Mouse (Mus musculus) kidney, postnatal 0 days (tissue): ENCODE data around the gene Csf2rb. TPM values are rescaled to one million over a fixed set of nuclear protein-coding genes. Genes with fewer than 3 reads are reported as not detected.

Experiments
- ATAC-seq: fragments of 200-750 bp; cut with Nextera tagmentation; replicated peaks from 2 replicates; pipeline ENCODE4 v1.8.0; 2017; ENCODE audit warnings: low read depth, moderate number of reproducible peaks, moderate TSS enrichment, moderate library complexity; ENCODE audit not compliant: low FRiP score
- DNase-seq: peaks from one replicate; pipeline ENCODE4 v3.0.0-alpha.2; 2016; ENCODE audit warnings: low spot score
- H3K27ac ChIP-seq: fragments of 300-500 bp; sonication (generic); 2 replicates; pipeline ENCODE4 v1.5.1; 2014; ENCODE audit warnings: mild to moderate bottlenecking
- H3K27me3 ChIP-seq: fragments of 300-500 bp; sonication (generic); 2 replicates; pipeline ENCODE4 v1.6.1; 2014; ENCODE audit warnings: low read length, mixed read lengths; ENCODE audit not compliant: insufficient read depth
- H3K36me3 ChIP-seq: fragments of 300-500 bp; sonication (generic); 2 replicates; pipeline ENCODE4 v1.6.1; 2014; ENCODE audit warnings: low read length, mixed read lengths; ENCODE audit not compliant: insufficient read depth
- H3K4me1 ChIP-seq: fragments of 300-500 bp; sonication (generic); replicated peaks from 2 replicates; pipeline ENCODE4 v1.6.1; 2014; ENCODE audit warnings: antibody characterized with exemption, low read length, mixed read lengths; ENCODE audit not compliant: insufficient read depth
- H3K4me2 ChIP-seq: fragments of 300-500 bp; sonication (generic); 2 replicates; pipeline ENCODE4 v1.6.1; 2014; ENCODE audit warnings: mild to moderate bottlenecking, low read length, moderate library complexity, mixed read lengths
- H3K4me3 ChIP-seq: fragments of 300-500 bp; sonication (generic); replicated peaks from 2 replicates; pipeline ENCODE4 v1.5.1; 2014; ENCODE audit warnings: low read depth, low read length
- H3K9ac ChIP-seq: fragments of 300-500 bp; sonication (generic); 2 replicates; pipeline ENCODE4 v1.6.1; 2014; ENCODE audit warnings: low read depth, low read length
- H3K9me3 ChIP-seq: fragments of 300-500 bp; sonication (generic); replicated peaks from 2 replicates; pipeline ENCODE4 v1.6.1; 2016; ENCODE audit warnings: low read length, inconsistent platforms, mixed read lengths
- CTCF ChIP-seq: IDR thresholded peaks from 2 replicates; pipeline ENCODE4 v1.5.1; 2016; ENCODE audit warnings: antibody characterized with exemption, low read depth, mild to moderate bottlenecking, moderate library complexity
- WGBS: fragments of 180-500 bp; shearing (Covaris S2); extraction: QIAGEN DNeasy Blood & Tissue Kit; methylation state at CpG from one replicate; pipeline ENCODE4 v1.1.7; 2014; 5-methylcytosine and 5-hydroxymethylcytosine counted together
- polyA plus RNA-seq: library from polyadenylated mRNA; unstranded; fragments of >200 nt; fragmentation: Nextera tagmentation; extraction: Ambion mirVana; gene quantifications from 2 replicates; pipeline ENCODE4 v1.2.1, GENCODE M21; 2015

The Csf2rb gene
- polyA plus RNA-seq, 1 experiment from 2014 or later = 1.8 TPM

GRCm38 (mm10) chr15:78344567-78344966 lies 19.0 kb downstream of the Csf2rb start:
- DNase-seq = no peak
- Histone ChIP-seq H3K9ac (no peak overlapping the region), H3K27ac (no peak overlapping the region), H3K4me3 (no peak overlapping the region), H3K4me2 (no peak overlapping the region), H3K4me1 (no peaks in the 10 kb centered on the region), H3K27me3 (no peaks in the 10 kb centered on the region), H3K9me3 (no peaks in the 10 kb centered on the region), H3K36me3 (no peaks in the 10 kb centered on the region)
- no peak for TF ChIP-seq CTCF
- ATAC-seq = no peak
- 74% methylated on average over 3 of the region's 3 CpGs for WGBS

- no peak overlapping the region for H3K4me3 ChIP-seq
- no peaks in the 10 kb centered on the region for H3K27me3 ChIP-seq
- H3K36me3 ChIP-seq = no peaks in the 10 kb centered on the region
- no peak for DNase-seq
- no peak for TF ChIP-seq CTCF
- 58% methylated on average over 3 of the region's 3 CpGs for WGBS
- H3K9me3 ChIP-seq = no peaks in the 10 kb centered on the region
- H3K4me2 ChIP-seq = no peak overlapping the region
- H3K9ac ChIP-seq = no peak overlapping the region
- H3K4me1 ChIP-seq = no peaks in the 10 kb centered on the region
- H3K27ac ChIP-seq = no peak overlapping the region
- no peak for ATAC-seq
Measured at GRCm38 (mm10) chr15:78351586-78352165, 26.1 kb downstream of the Csf2rb start.

- Histone ChIP-seq H3K27ac (no peak overlapping the region), H3K9ac (no peak overlapping the region), H3K4me2 (no peak overlapping the region), H3K4me3 (no peak overlapping the region), H3K4me1 (no peaks in the 10 kb centered on the region), H3K36me3 (no peaks in the 10 kb centered on the region), H3K9me3 (no peaks in the 10 kb centered on the region), H3K27me3 (no peaks in the 10 kb centered on the region)
- no peak for ATAC-seq
- peak; percentile 54 for DNase-seq
- TF ChIP-seq CTCF = peak; percentile 82
- 0% methylated on average over 1 of the region's 1 CpGs for WGBS
Measured at GRCm38 (mm10) chr15:78354958-78355357, 29.4 kb downstream of the Csf2rb start.

- no peaks in the 10 kb centered on the region for H3K4me1 ChIP-seq
- no peaks in the 10 kb centered on the region for H3K36me3 ChIP-seq
- WGBS = 74% methylated on average over 5 of the region's 5 CpGs
- no peak overlapping the region for H3K4me2 ChIP-seq
- no peak for TF ChIP-seq CTCF
- no peak overlapping the region for H3K27ac ChIP-seq
- H3K27me3 ChIP-seq = no peaks in the 10 kb centered on the region
- H3K9ac ChIP-seq = no peak overlapping the region
- no peaks in the 10 kb centered on the region for H3K9me3 ChIP-seq
- ATAC-seq (no peak), DNase-seq (no peak)
- H3K4me3 ChIP-seq = no peak overlapping the region
Measured at GRCm38 (mm10) chr15:78355548-78355947, 30.0 kb downstream of the Csf2rb start.

GRCm38 (mm10) chr15:78365916-78366315 lies 40.4 kb downstream of the Csf2rb start:
- Histone ChIP-seq H3K36me3 (no peaks in the 10 kb centered on the region), H3K9ac (no peak overlapping the region), H3K4me2 (no peak overlapping the region), H3K4me1 (no peaks in the 10 kb centered on the region), H3K27ac (no peak overlapping the region), H3K9me3 (no peaks in the 10 kb centered on the region), H3K4me3 (no peak overlapping the region), H3K27me3 (peaks cover 5% of the 10 kb centered on the region; the same call in 1 of the 2 replicates)
- no peak for DNase-seq
- ATAC-seq = no peak
- 36% methylated on average over 2 of the region's 2 CpGs for whole genome bisulfite sequencing
- no peak for TF ChIP-seq CTCF

- H3K9ac ChIP-seq = no peak overlapping the region
Measured at GRCm38 (mm10) chr15:78366875-78367274, 41.3 kb downstream of the Csf2rb start.

GRCm38 (mm10) chr15:78367811-78368210 lies 42.3 kb downstream of the Csf2rb start:
- no peak overlapping the region for H3K9ac ChIP-seq
- ATAC-seq (no peak), DNase-seq (no peak)
- H3K4me3 ChIP-seq = no peak overlapping the region
- H3K4me1 ChIP-seq = no peaks in the 10 kb centered on the region
- no peaks in the 10 kb centered on the region for H3K36me3 ChIP-seq
- no peak overlapping the region for H3K4me2 ChIP-seq
- 62% methylated on average over 3 of the region's 3 CpGs for WGBS
- H3K27ac ChIP-seq = no peak overlapping the region
- H3K27me3 ChIP-seq = peaks cover 5% of the 10 kb centered on the region; the same call in 1 of the 2 replicates
- no peaks in the 10 kb centered on the region for H3K9me3 ChIP-seq
- no peak for TF ChIP-seq CTCF

More at GRCm38 (mm10) chr15:78366875-78367274, 41.3 kb downstream of the Csf2rb start:
- ATAC-seq (no peak), DNase-seq (no peak)
- TF ChIP-seq CTCF = no peak
- peaks cover 5% of the 10 kb centered on the region; the same call in 1 of the 2 replicates for H3K27me3 ChIP-seq
- no peak overlapping the region for H3K4me3 ChIP-seq
- H3K4me1 ChIP-seq = no peaks in the 10 kb centered on the region
- WGBS = 61% methylated on average over 8 of the region's 8 CpGs
- H3K36me3 ChIP-seq = no peaks in the 10 kb centered on the region
- H3K4me2 ChIP-seq = no peak overlapping the region
- no peak overlapping the region for H3K27ac ChIP-seq
- no peaks in the 10 kb centered on the region for H3K9me3 ChIP-seq
